Mouse (Mus musculus): Measurements from ENCODE around the gene Etl4.

DNA sequence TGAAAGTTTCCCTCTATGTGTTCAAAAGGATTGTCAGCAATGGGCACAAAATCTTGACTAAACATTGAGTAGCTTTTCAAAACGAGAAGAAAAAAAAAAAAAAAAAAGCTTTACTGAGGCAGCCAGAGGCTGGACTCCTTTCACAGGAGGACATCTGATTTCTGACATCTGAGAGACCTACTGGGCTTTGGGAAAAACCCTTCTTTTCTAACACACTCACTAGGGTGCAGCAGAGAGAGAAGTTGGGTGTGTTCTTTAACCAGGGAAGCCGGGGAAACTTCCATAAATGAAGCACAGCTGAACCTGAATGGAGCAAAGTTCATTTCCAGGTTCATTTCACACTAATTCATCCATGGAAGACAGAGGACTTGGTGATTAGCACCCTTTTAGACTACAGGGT, 222.2 kb downstream of the Etl4 start:
- no peak for TF ChIP-seq TAL1 (IDR thresholded peaks at IDR 0.05; ENCODE audit: low read length)
- TF ChIP-seq GATA1 (IDR thresholded peaks at IDR 0.05; ENCODE audit: low read length), result no peak

Measured in erythroblast, embryonic 14.5 days (primary cell).